23 mouse cellular contexts compared by ENCODE assay signal in genomic region chr8:104698556-104698955, GRCm38 (mm10). TPM values are rescaled to one million over a fixed set of nuclear protein-coding genes. Genes with fewer than 3 reads are reported as not detected.
DNase-seq lines count a peak whose midpoint lies in the region; ATAC-seq and TF ChIP-seq lines count a peak whose summit lies in the region.
"Had no signal": no experiment of that assay in that cellular context is flagged by ENCODE, and none has a peak within 500 bp of the region (broad histone marks: within the 10 kb centered on the region; RNA-seq: fewer than 3 reads in every experiment).

No protein-coding gene starts in this region.

- TF ChIP-seq CTCF in kidney, adult 2 months (conservative IDR thresholded peaks at IDR 0.05; ENCODE audit: insufficient read depth, insufficient read length, low read depth, low read length): no peak

- 33% methylated on average over 2 of the region's 2 CpGs for WGBS in kidney, adult 2 months
- 83% methylated on average over 2 of the region's 2 CpGs for WGBS in kidney, embryonic 14.5 days

- H3K4me2 ChIP-seq in kidney, embryonic 14.5 days (replicated peaks; ENCODE audit: low read depth, low read length): no peak overlapping the region

- no peaks in the 10 kb centered on the region for H3K9me3 ChIP-seq in kidney, embryonic 14.5 days (ENCODE audit: control insufficient read depth, low read length)
- H3K9me3 ChIP-seq: G1E had no signal

- no peak overlapping the region for H3K27ac ChIP-seq in kidney, adult 2 months (ENCODE audit: insufficient read depth, low read depth, low read length)
- no peak overlapping the region for H3K27ac ChIP-seq in kidney, embryonic 14.5 days (ENCODE audit: low read depth, low read length)

- H3K4me3 ChIP-seq in kidney, adult 2 months (ENCODE audit: insufficient read depth, low read depth, low read length): no peak overlapping the region
- no peak overlapping the region for H3K4me3 ChIP-seq in kidney, embryonic 14.5 days (ENCODE audit: low read length)

- H3K9ac ChIP-seq in kidney, embryonic 14.5 days (ENCODE audit: low read depth, low read length): no peak overlapping the region

- TF ChIP-seq POLR2A in kidney, adult 2 months (IDR thresholded peaks at IDR 0.05; ENCODE audit: low read depth, low read length): no peak

- no peaks in the 10 kb centered on the region for H3K36me3 ChIP-seq in kidney, adult 2 months (ENCODE audit: control insufficient read depth, insufficient read depth, low read length)
- no peaks in the 10 kb centered on the region for H3K36me3 ChIP-seq in kidney, embryonic 14.5 days (ENCODE audit: control insufficient read depth, insufficient read depth, low read length)
- H3K36me3 ChIP-seq: G1E had no signal

- no peak for ATAC-seq in kidney, embryonic 14.5 days (ENCODE audit: low FRiP score, low TSS enrichment)
- ATAC-seq: activated CD4-positive, CD25-positive, alpha-beta regulatory T cell, adult 4 months; CD4-positive, CD25-positive, alpha-beta regulatory T cell, adult 4 months; Patski had no signal

- no peaks in the 10 kb centered on the region for H3K4me1 ChIP-seq in kidney, adult 2 months (ENCODE audit: control insufficient read depth, insufficient read depth, low read length)
- no peaks in the 10 kb centered on the region for H3K4me1 ChIP-seq in kidney, embryonic 14.5 days (ENCODE audit: control insufficient read depth, insufficient read depth, low read length)

- no peaks in the 10 kb centered on the region for H3K27me3 ChIP-seq in kidney, adult 2 months (replicated peaks; ENCODE audit: control insufficient read depth, insufficient read depth, low read length)
- H3K27me3 ChIP-seq in kidney, embryonic 14.5 days (ENCODE audit: control insufficient read depth, insufficient read depth, low read length): no peaks in the 10 kb centered on the region
- H3K27me3 ChIP-seq: CH12.LX had no signal

- DNase-seq in heart, adult 11 months: peak; percentile 4
- no peak for DNase-seq in heart, adult 9 months (ENCODE audit: low spot score in 2 of 2)
- DNase-seq in kidney, adult 2 months: peak; percentile 56
- DNase-seq in kidney, adult 9 months: peak; percentile 63
- no peak for DNase-seq in kidney, postnatal 14 days
- DNase-seq: adrenal gland, adult 2 months; adrenal gland, adult 8-10 months; adrenal gland, postnatal 10 days; adrenal gland, postnatal 14 days; adrenal gland, postnatal 25 days; adrenal gland, postnatal 36 days; B cell, adult 2 months; cerebellum, adult 11 months; cerebellum, adult 11-12 months; cerebellum, adult 18-20 months had no signal

RNA-seq across cellular contexts. Expression of gene Ces2a, which starts 35.2 kb away (rescaled TPM):
- 0.05 TPM in 1 of 2 replicates, not detected in the other for polyA plus RNA-seq in kidney, adult 2 months (2012; rRNA removed)
- polyA plus RNA-seq in kidney, embryonic 14.5 days (2014; fragmentation: Nextera tagmentation; extraction: Ambion mirVana): not detected in 2 replicates
- polyA plus RNA-seq: activated CD4-positive, CD25-positive, alpha-beta regulatory T cell, adult 4 months; brain, embryonic 14.5 days; C2C12; G1E; Patski had no signal

RNA-seq across cellular contexts. Expression of gene Ciao2b, which starts 56.8 kb away (rescaled TPM):
- polyA plus RNA-seq in kidney, adult 2 months (2012; rRNA removed): 46.5 and 57.7 TPM in 2 replicates
- polyA plus RNA-seq in kidney, embryonic 14.5 days (2014; fragmentation: Nextera tagmentation; extraction: Ambion mirVana): 94.4 and 111 TPM in 2 replicates

Comparison
In these comparisons a context has a peak if more than half of its experiments do, and no peak if none do; other contexts are left out.
1. DNase-seq: peak in heart, adult 11 months (single experiment), kidney, adult 2 months (single experiment) and kidney, adult 9 months (single experiment); none in heart, adult 9 months (0 of 2) and kidney, postnatal 14 days (single experiment).